Mouse (Mus musculus) large intestine, adult 2 months (tissue): ENCODE results near the gene Ddhd1. TPM values are rescaled to one million over a fixed set of nuclear protein-coding genes. Genes with fewer than 3 reads are reported as not detected.

ENCODE experiments used
- DNase-seq: peaks from one replicate; pipeline ENCODE4 v3.0.0-alpha.2; 2012; ENCODE audit warnings: low read depth, low spot score
- WGBS: fragments of 180-500 bp; shearing (Covaris S2); methylation state at CpG from one replicate; pipeline ENCODE4 v1.1.7; 2018; 5-methylcytosine and 5-hydroxymethylcytosine counted together
- polyA plus RNA-seq: library from polyadenylated mRNA; depleted of rRNA; stranded (reverse); fragments of >200 nt; gene quantifications from 2 replicates; pipeline ENCODE4 v1.2.3, GENCODE M21; 2012

Ddhd1 gene
- polyA plus RNA-seq, 1 experiment = 13.9 TPM

DNA sequence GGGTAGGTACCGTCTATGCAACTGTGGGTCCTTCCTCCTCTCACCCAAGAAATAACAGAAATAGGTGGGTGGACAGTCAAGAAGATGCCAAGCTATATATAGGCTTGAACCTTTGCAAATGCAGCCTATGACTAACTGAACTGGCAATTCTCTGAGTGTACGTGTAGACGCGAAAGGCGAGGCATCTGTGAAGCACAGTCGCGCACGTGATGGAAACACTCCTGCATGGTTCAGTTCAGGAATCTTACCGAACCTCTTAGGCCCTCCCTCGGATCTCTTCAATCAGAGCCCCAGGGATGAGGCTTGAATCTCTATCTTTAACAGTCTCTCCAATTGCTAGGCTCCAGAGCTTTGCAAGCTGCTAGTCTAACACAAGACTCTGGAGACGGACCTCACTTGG is 10.3 kb downstream of the Ddhd1 start:
- 91% methylated on average over 11 of the region's 11 CpGs for WGBS
- no peak for DNase-seq

GRCm38 (mm10) chr14:45647175-45647574 is 10.8 kb downstream of the Ddhd1 start:
- no peak for DNase-seq
- 86% methylated on average over 7 of the region's 7 CpGs for WGBS

DNA sequence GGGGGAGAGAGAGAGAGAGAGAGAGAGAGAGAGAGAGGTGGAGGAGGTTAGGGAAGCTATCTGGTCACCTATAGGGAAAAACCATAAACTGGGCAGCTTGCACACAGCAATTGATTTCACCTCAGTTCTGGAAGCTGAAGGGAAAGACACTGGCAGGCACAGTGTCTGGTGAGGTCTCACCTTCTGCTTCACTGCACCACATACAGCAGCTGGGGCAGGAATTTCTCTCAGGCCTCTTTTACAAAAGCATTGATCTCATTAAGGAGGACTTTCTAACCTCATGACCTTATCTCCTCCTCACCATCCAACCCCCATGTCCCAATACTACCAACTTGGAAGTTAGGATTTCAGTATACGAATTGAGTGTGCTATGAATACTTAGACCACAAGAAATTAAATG is 13.2 kb downstream of the Ddhd1 start:
- DNase-seq = no peak
- WGBS = 91% methylated on average over 1 of the region's 1 CpGs

DNA sequence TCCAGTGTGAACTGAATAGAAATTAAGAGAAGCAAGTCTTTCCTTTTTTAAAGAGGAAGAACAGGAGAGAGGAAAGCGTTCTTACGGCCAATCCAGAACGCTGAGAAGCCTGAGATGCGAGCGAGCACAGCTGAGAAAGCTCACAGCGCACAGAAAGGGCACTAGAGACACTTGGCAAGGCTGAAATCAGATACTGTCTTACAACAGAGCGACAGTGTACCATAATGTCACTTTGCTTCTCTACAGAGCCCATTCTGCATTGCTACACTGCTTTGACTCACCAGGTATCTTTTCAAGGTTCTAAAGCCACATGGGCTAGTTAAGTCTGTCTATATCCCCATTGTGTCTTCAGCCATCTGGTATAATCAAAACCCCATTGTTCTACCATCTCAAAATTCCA is 13.7 kb downstream of the Ddhd1 start:
- DNase-seq = no peak
- WGBS = 82% methylated on average over 7 of the region's 7 CpGs

DNA sequence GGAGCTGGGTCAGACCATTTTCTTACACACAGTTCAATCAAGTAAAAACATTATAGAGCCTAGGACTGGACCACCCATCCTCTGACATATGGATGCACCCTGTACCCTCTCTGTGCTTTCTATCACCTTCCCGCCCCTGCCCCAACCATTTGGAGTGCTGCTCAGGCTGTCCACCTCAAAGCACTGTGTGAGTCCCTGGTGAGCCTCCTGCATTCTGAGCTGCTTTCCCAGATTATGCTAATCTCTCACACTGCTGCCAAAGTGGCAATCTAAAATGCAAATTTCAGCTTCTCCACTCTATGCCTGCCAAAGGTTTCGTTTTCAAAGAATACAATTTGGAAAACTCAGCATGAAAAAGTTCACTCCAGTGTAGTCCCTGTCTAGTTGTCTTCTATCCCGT is 14.5 kb downstream of the Ddhd1 start:
- no peak for DNase-seq
- 78% methylated on average over 3 of the region's 3 CpGs for WGBS

DNA sequence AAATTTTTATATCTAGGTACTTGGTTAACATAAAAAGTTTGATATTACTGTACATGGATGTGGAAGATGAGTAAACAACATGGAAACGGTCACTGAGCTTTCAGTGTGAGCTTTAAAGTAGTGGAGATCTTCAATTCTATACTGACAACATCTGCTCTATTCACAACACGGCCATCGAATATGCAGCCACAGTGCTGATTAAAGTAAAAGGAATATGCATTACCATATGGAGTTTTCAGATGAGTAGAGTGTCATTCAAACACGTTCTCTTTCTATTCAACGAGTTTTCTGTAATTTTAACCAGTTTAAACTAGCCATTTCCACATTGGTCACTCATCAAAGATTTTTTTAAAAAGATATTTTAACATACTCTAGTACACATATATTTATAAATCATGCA is 15.1 kb downstream of the Ddhd1 start:
- no peak for DNase-seq
- WGBS = 85% methylated on average over 5 of the region's 5 CpGs

GRCm38 (mm10) chr14:45642217-45642616 is 15.7 kb downstream of the Ddhd1 start:
- 70% methylated on average over 9 of the region's 9 CpGs for WGBS
- no peak for DNase-seq

- 77% methylated on average over 5 of the region's 5 CpGs for WGBS
- DNase-seq = no peak
Measured at GRCm38 (mm10) chr14:45638717-45639116, 19.2 kb downstream of the Ddhd1 start.

DNA sequence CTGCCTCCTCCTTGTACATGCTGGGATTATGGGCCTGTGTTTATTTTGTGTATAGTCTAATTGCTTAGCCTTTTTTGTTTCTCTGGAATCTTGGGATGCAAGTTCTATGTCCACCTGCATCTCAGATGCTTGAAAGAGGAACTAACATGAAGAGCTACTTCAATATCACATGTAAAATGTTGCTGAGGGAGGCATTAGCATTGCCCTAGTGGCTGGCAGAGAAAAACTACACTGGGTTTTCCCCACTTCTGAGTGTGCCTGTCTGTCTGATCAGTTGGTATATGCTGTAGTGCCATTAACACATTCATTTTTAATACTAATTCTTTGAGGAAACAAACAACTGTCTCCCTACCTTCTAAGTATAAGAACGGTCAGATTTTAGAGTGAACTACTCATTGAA is 22.4 kb downstream of the Ddhd1 start:
- 100% methylated on average over 1 of the region's 1 CpGs for WGBS
- DNase-seq = no peak

GRCm38 (mm10) chr14:45632756-45633537 is 25.0 kb downstream of the Ddhd1 start:
- 33% methylated on average over 4 of the region's 4 CpGs for WGBS
- no peak for DNase-seq

DNA sequence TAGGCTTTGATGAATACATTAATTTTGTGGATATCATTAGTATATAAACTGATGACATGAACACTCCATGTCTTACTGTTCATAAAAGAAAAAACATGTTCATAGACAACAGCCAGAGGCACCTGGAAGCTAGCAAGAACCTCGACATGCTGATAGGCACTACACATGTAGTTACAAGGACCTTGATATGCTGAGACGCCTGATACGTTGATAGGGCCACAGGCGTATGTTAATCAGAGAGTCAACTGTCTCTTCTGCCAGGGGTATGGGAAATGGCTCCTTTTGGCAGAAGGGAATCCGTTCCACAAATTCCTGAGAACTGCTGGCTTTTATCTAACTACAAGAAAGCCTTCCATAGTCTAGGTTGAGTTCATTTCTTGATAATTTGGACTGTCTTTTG is 27.4 kb downstream of the Ddhd1 start:
- DNase-seq = no peak
- 92% methylated on average over 5 of the region's 5 CpGs for WGBS

DNA sequence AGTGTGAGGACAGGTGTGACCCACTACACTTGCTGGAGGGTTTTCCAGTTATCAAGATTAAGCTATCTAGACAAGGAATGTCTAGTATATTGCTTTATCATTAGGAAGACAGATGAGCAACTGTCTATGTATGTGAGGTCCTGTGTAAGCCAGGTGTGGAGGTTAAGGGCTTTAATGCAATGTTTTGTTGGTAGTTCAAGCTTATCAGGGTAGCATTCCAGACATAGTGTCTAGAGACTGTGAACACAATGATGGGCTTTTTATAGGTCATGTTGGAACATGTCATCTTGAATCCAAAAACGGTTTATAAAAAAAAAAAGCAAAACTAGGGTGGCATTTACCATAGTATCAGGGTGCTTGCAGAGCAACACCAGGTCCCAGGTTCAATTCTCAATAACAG is 28.0 kb downstream of the Ddhd1 start:
- no peak for DNase-seq
- 46% methylated on average over 1 of the region's 1 CpGs for WGBS

- 46% methylated on average over 6 of the region's 6 CpGs for WGBS
- no peak for DNase-seq
Measured at GRCm38 (mm10) chr14:45618351-45618750, 39.6 kb downstream of the Ddhd1 start.

- no peak for DNase-seq
- 96% methylated on average over 5 of the region's 5 CpGs for WGBS
Measured at GRCm38 (mm10) chr14:45616526-45616925, 41.4 kb downstream of the Ddhd1 start.

- DNase-seq = no peak
- 93% methylated on average over 2 of the region's 2 CpGs for WGBS
Measured at GRCm38 (mm10) chr14:45615776-45616175, 42.2 kb downstream of the Ddhd1 start.

- DNase-seq = no peak
- 84% methylated on average over 4 of the region's 4 CpGs for WGBS
Measured at GRCm38 (mm10) chr14:45614822-45615221, 43.1 kb downstream of the Ddhd1 start.

DNA sequence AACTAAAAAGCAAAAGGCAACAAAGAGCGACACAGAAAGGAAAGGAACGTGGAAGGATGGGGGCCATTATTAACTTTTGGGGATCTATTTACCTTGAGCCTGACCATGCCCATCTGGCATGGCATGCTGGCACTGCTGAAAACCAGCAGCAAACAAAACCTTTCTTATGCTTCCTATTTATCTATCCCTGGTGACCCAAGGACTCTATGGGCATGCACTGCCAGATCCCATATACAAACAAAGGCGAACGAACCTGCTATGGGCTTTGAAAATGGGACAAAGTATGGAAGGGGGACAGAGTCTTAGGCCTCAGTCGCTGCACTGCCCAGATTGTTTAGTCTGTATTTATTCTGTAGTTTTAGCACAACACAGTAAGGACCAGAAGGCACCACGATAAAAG is 43.5 kb downstream of the Ddhd1 start:
- 93% methylated on average over 6 of the region's 6 CpGs for WGBS
- DNase-seq = no peak

DNA sequence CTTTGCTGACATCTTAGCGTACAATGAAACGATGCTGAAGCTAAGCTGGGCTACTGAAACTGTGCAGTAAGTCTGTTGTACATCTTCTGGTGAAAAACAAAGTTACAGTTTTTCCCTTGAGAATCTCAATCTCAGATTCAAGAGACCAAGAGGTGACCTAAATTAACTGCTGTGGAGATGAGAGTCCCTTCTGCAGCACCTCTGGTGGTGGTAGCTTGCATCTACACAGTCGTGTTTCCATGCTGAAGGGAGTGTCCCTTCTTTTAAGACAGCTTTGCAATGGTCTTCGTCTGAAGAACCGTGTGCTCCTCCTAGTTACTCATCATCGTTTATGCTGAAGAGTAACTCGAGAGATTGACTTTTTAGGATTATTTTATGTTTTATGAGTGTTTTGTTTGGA is 46.3 kb downstream of the Ddhd1 start:
- DNase-seq = no peak
- 71% methylated on average over 7 of the region's 7 CpGs for WGBS

DNA sequence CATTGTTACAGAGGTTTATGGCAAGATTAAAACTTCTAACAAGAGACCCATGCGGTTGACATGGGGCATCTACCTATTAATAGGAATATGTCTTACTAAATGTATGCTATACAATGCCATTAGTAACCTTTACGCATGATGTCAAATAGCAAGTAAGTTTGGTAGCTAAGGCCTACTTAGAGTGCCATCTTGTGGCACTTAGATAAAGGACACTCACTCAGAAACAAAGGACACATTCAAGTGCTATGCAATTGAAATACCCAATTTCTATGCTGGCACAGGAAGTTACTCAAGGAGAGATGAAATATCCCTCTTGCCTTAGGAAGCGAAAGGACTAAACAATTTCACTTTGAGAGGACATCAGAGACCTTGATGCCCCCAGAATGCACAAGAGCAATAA is 55.9 kb downstream of the Ddhd1 start:
- 63% methylated on average over 3 of the region's 3 CpGs for WGBS
- DNase-seq = no peak

DNA sequence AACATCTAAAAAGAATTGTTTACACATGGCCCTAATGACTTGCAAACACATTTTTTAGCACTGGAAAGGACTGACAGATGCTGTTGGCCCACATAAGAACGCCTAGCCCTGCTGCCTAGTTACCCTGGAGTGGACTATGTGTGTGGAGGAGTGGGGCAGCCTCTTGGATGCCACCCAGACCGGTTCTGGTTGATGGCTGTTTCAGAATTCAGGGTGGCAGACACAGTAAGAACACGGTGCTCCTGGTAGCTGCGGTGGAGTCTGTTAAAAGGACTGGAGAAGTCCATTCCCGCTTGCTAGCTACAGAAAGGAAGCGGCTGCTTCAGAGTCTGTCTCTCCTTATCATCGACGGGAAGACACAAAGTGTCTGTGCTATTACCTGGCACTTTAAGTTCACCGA is 57.4 kb downstream of the Ddhd1 start:
- WGBS = 85% methylated on average over 9 of the region's 9 CpGs
- DNase-seq = no peak

DNA sequence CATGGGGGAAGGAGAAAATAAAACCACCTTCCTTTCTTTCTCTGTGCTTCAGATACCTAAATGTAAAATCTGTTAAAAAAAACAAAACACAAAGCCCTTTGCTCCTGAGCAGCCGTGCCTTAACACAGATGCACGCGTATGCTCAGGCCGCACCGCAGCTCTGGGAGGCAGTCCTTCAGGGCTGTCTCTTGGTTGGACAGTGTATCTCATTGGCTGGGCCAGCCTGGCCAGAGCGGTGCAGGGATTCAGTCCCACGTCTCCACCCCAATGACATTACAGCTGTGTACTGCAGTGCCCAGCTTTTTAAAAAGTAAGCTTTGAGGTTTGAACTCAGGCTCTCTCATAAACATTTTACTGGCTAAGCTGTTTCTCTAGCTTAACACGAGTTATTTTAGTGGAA is 60.1 kb downstream of the Ddhd1 start:
- WGBS = 57% methylated on average over 8 of the region's 8 CpGs
- DNase-seq = no peak

- DNase-seq = no peak
- 90% methylated on average over 6 of the region's 6 CpGs for WGBS
Measured at GRCm38 (mm10) chr14:45593261-45593660, 64.7 kb downstream of the Ddhd1 start.
